ENCODE assay signal across 9 mouse cellular contexts in the genomic region with DNA sequence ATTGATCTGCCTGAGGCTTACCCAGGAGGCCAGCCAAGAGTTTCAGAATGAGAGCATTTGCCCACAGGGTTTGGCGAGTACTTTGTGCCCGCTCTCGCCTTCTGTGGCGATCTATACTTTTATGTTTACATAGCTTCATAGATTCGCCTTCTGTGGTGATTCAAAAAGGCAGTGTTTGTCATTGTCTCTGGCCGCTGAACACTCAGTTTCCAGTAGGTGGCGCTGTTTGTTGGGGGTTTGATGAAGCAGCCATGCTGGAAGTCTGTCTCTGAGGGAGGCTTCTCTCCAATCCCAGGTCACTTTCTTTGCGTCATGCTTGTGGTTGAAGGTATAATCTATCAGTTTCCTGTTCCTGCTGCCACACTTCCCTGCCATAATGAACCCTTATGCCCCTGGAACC. TPM values are rescaled to one million over a fixed set of nuclear protein-coding genes. Genes with fewer than 3 reads are reported as not detected.
DNase-seq lines count a peak whose midpoint lies in the region; ATAC-seq and TF ChIP-seq lines count a peak whose summit lies in the region.
"Had no signal": no experiment of that assay in that cellular context is flagged by ENCODE, and none has a peak within 500 bp of the region (broad histone marks: within the 10 kb centered on the region; RNA-seq: fewer than 3 reads in every experiment).

No protein-coding gene starts in this region.

- peak; percentile 38 to 48 for DNase-seq in left cerebral cortex, adult 2 months (ENCODE audit: extremely low spot score in 1 of 2, low spot score in 2 of 2)
- DNase-seq in left cerebral cortex, adult 11 months (ENCODE audit: low spot score) = no peak
- DNase-seq in R1 (ENCODE audit: low read depth, low spot score) = peak; percentile 79
- peak; percentile 80 to 89 for DNase-seq in cerebellum, postnatal 10 days
- DNase-seq in liver, embryonic 11.5 days (ENCODE audit: low spot score) = peak; percentile 64
- peak; percentile 13 for DNase-seq in ovary, postnatal 10 days (ENCODE audit: low spot score)
- no peak for DNase-seq in Muller cell, postnatal 12 days (ENCODE audit: inconsistent ontology term)

- TF ChIP-seq CTCF in left cerebral cortex, adult 2 months (IDR thresholded peaks at IDR 0.05) = peak; percentile 71

- H3K27ac ChIP-seq in left cerebral cortex, adult 2 months = no peak overlapping the region
- H3K27ac ChIP-seq in liver, embryonic 11.5 days (ENCODE audit: low read depth, low read length) = no peak overlapping the region

- peak; percentile 49 to 51 for ATAC-seq in hematopoietic stem cell, adult 5-6 weeks (replicated peaks in 1 of 2; ENCODE audit: insufficient read depth in 1 of 2, low FRiP score in 2 of 2, low TSS enrichment in 1 of 2, low read depth in 1 of 2, poor library complexity in 2 of 2, severe bottlenecking in 2 of 2)
- no peak for ATAC-seq in liver, embryonic 11.5 days (replicated peaks; ENCODE audit: low FRiP score)

- no peaks in the 10 kb centered on the region for H3K27me3 ChIP-seq in liver, embryonic 11.5 days (replicated peaks; ENCODE audit: control insufficient read depth, insufficient read depth, low read length)

- H3K9ac ChIP-seq in liver, embryonic 11.5 days (ENCODE audit: low read depth, low read length) = no peak overlapping the region

- no peaks in the 10 kb centered on the region for H3K36me3 ChIP-seq in liver, embryonic 11.5 days (ENCODE audit: control insufficient read depth, insufficient read depth, low read length)

- H3K9me3 ChIP-seq in liver, embryonic 11.5 days (ENCODE audit: control insufficient read depth, low read length) = no peaks in the 10 kb centered on the region

- intact Hi-C loops in left cerebral cortex, adult 2 months (cut with DNase I) = no loop called here

- WGBS in liver, embryonic 11.5 days = 16% methylated on average over 8 of the region's 8 CpGs

- no peak overlapping the region for H3K4me2 ChIP-seq in liver, embryonic 11.5 days

- no peak overlapping the region for H3K4me3 ChIP-seq in left cerebral cortex, adult 2 months
- no peak overlapping the region for H3K4me3 ChIP-seq in liver, embryonic 11.5 days (ENCODE audit: low read depth, low read length)

- no peaks in the 10 kb centered on the region for H3K4me1 ChIP-seq in liver, embryonic 11.5 days (replicated peaks; ENCODE audit: control insufficient read depth, insufficient read depth, low read length)

RNA-seq across cellular contexts. Expression of gene Serpina12, which starts 22.0 kb away (rescaled TPM):
- not detected for total RNA-seq in left cerebral cortex, adult 2 months (2021)
- not detected in 2 replicates for total RNA-seq in hematopoietic stem cell, adult 5-6 weeks (2017)
- polyA plus RNA-seq in liver, embryonic 11.5 days (2014; fragmentation: Nextera tagmentation; extraction: Ambion mirVana) = not detected in 2 replicates
- polyA plus RNA-seq: frontal cortex, adult 2 months had no signal

RNA-seq across cellular contexts. Expression of gene Serpina5, which starts 34.7 kb away (rescaled TPM):
- total RNA-seq in left cerebral cortex, adult 2 months (2021) = not detected
- total RNA-seq in hematopoietic stem cell, adult 5-6 weeks (2017) = not detected in 2 replicates
- not detected in 2 replicates for polyA plus RNA-seq in liver, embryonic 11.5 days (2014; fragmentation: Nextera tagmentation; extraction: Ambion mirVana)
- polyA plus RNA-seq: frontal cortex, adult 2 months had no signal

RNA-seq across cellular contexts. Expression of gene Serpina3a, which starts 46.3 kb away (rescaled TPM):
- total RNA-seq in left cerebral cortex, adult 2 months (2021) = not detected
- total RNA-seq in hematopoietic stem cell, adult 5-6 weeks (2017) = not detected in 2 replicates
- polyA plus RNA-seq in liver, embryonic 11.5 days (2014; fragmentation: Nextera tagmentation; extraction: Ambion mirVana) = not detected in 2 replicates
- polyA plus RNA-seq: frontal cortex, adult 2 months had no signal

RNA-seq across cellular contexts. Expression of gene Serpina9, which starts 52.7 kb away (rescaled TPM):
- 1 to 10 TPM; 1.0 to 3.7 TPM for total RNA-seq in left cerebral cortex, adult 2 months (2021)
- not detected in 2 replicates for total RNA-seq in hematopoietic stem cell, adult 5-6 weeks (2017)
- polyA plus RNA-seq in liver, embryonic 11.5 days (2014; fragmentation: Nextera tagmentation; extraction: Ambion mirVana) = not detected in 2 replicates

Comparison
In these comparisons a context has a peak if more than half of its experiments do, and no peak if none do; other contexts are left out.
1. DNase-seq: peak in left cerebral cortex, adult 2 months (2 of 2), R1 (single experiment), cerebellum, postnatal 10 days (2 of 2), liver, embryonic 11.5 days (single experiment) and ovary, postnatal 10 days (single experiment); none in left cerebral cortex, adult 11 months (single experiment) and Muller cell, postnatal 12 days (single experiment).